Mouse (Mus musculus) heart, embryonic 12.5 days (tissue): ENCODE data around the gene Mb21d2. TPM values are rescaled to one million over a fixed set of nuclear protein-coding genes. Genes with fewer than 3 reads are reported as not detected.

Experiments used
- ATAC-seq: fragments of 200-750 bp; cut with Nextera tagmentation; 2 replicates; pipeline ENCODE4 v1.8.0; 2017; ENCODE audit warnings: moderate TSS enrichment, moderate library complexity; ENCODE audit not compliant: insufficient number of reproducible peaks, low FRiP score
- H3K27ac ChIP-seq: fragments of 300-500 bp; sonication (generic); 2 replicates; pipeline ENCODE4 v1.5.1; 2016; ENCODE audit warnings: mild to moderate bottlenecking, moderate library complexity; ENCODE audit not compliant: poor library complexity, severe bottlenecking
- H3K27me3 ChIP-seq: fragments of 300-500 bp; sonication (generic); replicated peaks from 2 replicates; pipeline ENCODE4 v1.6.1; 2016; ENCODE audit warnings: mild to moderate bottlenecking, moderate library complexity
- H3K36me3 ChIP-seq: fragments of 300-500 bp; sonication (generic); 2 replicates; pipeline ENCODE4 v1.6.1; 2016; ENCODE audit warnings: mild to moderate bottlenecking, moderate library complexity
- H3K4me1 ChIP-seq: fragments of 300-500 bp; sonication (generic); replicated peaks from 2 replicates; pipeline ENCODE4 v1.6.1; 2016; ENCODE audit warnings: mild to moderate bottlenecking
- H3K4me2 ChIP-seq: fragments of 300-500 bp; sonication (generic); 2 replicates; pipeline ENCODE4 v1.6.1; 2016; ENCODE audit warnings: mild to moderate bottlenecking, moderate library complexity
- H3K4me3 ChIP-seq: fragments of 300-500 bp; sonication (generic); 2 replicates; pipeline ENCODE4 v1.5.1; 2016; ENCODE audit warnings: mild to moderate bottlenecking
- H3K9ac ChIP-seq: fragments of 300-500 bp; sonication (generic); 2 replicates; pipeline ENCODE4 v1.6.1; 2016; ENCODE audit warnings: mild to moderate bottlenecking, moderate library complexity
- H3K9me3 ChIP-seq: fragments of 300-500 bp; sonication (generic); replicated peaks from 2 replicates; pipeline ENCODE4 v1.6.1; 2016; ENCODE audit warnings: mild to moderate bottlenecking, moderate library complexity
- WGBS: fragments of 180-500 bp; shearing (Covaris S2); methylation state at CpG from one replicate; pipeline ENCODE4 v1.1.7; 2016; 5-methylcytosine and 5-hydroxymethylcytosine counted together
- polyA plus RNA-seq: library from polyadenylated mRNA; unstranded; fragments of >200 nt; fragmentation: Nextera tagmentation; extraction: Ambion mirVana; gene quantifications from 2 replicates; pipeline ENCODE4 v1.2.1, GENCODE M21; 2016

Gene Mb21d2
- polyA plus RNA-seq, 1 experiment from 2014 or later, result 6.9 TPM

DNA sequence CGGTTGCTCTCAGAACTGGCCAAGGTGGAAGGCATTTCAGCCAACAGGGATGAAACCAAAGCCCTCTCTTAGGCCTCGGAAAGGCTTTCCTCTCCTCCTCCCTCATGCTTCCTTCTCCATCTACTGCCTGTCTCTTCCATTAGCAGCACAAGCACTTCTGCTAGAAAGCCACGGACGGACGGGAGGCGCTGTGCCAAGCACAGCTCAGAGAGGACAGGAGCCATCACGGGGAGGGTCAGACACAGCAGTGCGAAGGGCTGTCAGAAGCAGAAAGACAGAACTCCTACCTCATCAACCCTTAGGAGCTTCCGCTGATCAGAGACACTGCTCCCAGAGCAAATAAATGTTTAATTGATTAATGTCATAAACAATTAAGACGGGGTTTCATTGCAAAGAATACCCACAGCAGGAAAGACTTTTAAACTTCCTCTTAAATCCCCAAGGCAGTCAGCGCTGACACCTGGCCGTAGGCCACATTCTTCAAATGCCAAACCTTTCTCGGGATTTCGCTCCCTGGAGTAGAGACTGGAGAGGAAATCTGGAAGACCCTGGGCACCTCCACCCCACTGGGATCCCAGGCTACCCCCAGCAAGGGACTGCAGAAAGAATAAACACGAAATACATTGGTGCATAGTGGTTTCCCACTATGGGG is 30.8 kb downstream of the Mb21d2 start:
- 0 out of 2 replicates have a peak, but pooled peaks cover 4% of the 10 kb centered on the region for H3K36me3 ChIP-seq
- no peak; the same call in 1 of the 2 replicates for ATAC-seq
- H3K27ac ChIP-seq, result 0 out of 2 replicates have a peak overlapping the region, but pooled peaks have one; percentile 15
- no peaks in the 10 kb centered on the region for H3K27me3 ChIP-seq
- no peak overlapping the region for H3K9ac ChIP-seq
- no peak overlapping the region for H3K4me3 ChIP-seq
- peak overlapping the region; percentile 44 for H3K4me2 ChIP-seq
- WGBS, result 23% methylated on average over 15 of the region's 15 CpGs
- peaks cover 22% of the 10 kb centered on the region for H3K4me1 ChIP-seq
- 0 out of 2 replicates have a peak, but pooled peaks cover 4% of the 10 kb centered on the region for H3K9me3 ChIP-seq

DNA sequence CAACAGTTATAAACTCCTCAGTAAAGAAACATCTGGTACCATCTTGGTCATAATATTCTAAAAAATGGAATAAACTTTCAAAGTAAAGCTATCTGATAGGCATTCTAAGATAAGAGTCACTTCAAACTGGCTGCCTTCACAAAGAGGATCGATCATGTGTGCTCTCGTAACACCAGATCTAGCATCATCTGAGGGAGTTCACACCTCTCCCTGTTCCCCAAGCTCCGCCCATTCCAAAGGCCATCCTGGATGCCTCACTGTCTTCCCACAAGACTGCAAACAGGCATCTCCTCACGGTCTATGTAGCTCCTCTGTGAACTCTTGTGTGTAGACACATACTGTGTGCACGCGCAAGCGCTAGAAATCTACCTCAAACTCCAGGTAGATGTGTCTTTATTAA is 32.9 kb downstream of the Mb21d2 start:
- Histone ChIP-seq H3K9ac (no peak overlapping the region), H3K36me3 (no peaks in the 10 kb centered on the region), H3K27me3 (no peaks in the 10 kb centered on the region), H3K4me3 (no peak overlapping the region), H3K9me3 (0 out of 2 replicates have a peak, but pooled peaks cover 4% of the 10 kb centered on the region), H3K27ac (no peak overlapping the region), H3K4me1 (peaks cover 18% of the 10 kb centered on the region), H3K4me2 (no peak overlapping the region)
- ATAC-seq, result peak; percentile 20; the same call in 1 of the 2 replicates
- 94% methylated on average over 7 of the region's 7 CpGs for WGBS

DNA sequence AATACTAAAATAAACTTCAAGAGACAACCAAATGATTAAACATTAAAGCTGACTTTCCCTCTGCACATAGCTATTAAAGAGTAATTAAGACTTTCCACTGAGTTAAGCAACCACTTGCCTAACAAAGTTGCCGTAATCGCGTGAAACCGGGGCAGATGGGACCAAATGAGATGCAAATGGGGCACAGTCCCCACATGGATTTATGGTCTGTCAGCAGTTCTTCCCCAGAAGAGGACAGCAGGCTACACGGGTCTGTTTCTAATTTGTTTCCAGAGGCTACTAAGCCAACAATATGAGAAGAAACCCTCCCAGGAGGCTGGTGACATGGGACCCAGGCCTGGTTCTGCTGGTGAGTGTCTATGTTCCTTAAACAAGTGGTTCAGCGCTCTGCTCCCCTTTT is 34.6 kb downstream of the Mb21d2 start:
- 79% methylated on average over 6 of the region's 6 CpGs for WGBS
- no peak for ATAC-seq
- Histone ChIP-seq H3K9me3 (peaks cover 7% of the 10 kb centered on the region), H3K4me1 (peaks cover 31% of the 10 kb centered on the region), H3K27me3 (no peaks in the 10 kb centered on the region), H3K4me2 (no peak overlapping the region), H3K36me3 (peaks cover 2% of the 10 kb centered on the region), H3K9ac (no peak overlapping the region), H3K4me3 (no peak overlapping the region), H3K27ac (no peak overlapping the region)

DNA sequence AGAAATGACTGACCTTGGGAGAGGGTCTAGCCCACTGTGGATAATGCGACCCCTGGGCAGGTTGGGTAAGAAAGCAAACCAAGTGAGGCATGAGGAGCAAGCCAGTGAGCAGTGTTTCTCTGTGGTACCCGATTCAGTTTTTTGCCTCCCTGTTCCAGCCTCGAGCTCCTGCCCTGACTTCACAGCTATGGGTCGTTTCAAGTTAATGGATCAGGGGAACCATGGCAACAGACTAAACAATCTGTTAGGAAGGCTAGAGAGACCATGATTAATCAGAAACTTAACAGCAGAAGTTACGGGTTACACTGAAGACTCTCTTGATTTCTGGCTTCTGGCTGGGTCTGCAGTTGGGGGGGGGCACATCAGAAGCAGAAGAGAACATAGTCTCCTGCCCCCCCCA is 36.2 kb downstream of the Mb21d2 start:
- no peak for ATAC-seq
- 44% methylated on average over 5 of the region's 5 CpGs for WGBS
- no peak overlapping the region for H3K9ac ChIP-seq

DNA sequence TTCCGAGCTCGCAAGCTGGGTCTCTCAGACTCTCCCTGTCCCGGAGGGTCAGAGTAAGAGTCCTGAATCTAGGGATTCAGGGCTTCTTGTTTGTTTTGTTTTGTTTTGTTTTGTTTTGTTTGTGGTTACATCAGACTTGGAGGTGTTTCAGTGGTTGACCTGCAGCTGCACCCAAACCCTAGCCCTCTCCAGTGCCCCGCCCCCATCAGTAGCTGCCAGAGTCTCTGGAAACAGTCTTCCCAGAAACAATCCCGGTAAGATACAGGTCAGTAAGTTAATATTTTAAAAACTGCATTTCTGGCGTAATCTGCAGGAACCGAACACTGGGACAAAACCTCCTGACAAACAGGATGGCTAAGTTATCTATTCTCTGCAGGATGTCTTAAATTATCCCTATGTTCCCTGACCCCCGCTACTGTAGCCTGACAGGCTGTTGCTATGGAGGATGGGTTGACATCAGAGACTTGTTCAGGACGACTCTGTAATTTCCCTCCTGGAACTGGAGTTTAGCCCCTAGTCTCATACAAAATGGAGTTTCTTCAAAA is 43.2 kb downstream of the Mb21d2 start:
- no peak overlapping the region for H3K9ac ChIP-seq
- peaks cover 7% of the 10 kb centered on the region for H3K9me3 ChIP-seq
- 63% methylated on average over 9 of the region's 9 CpGs for WGBS
- no peak overlapping the region for H3K4me3 ChIP-seq
- H3K4me1 ChIP-seq, result peaks cover 60% of the 10 kb centered on the region
- H3K27me3 ChIP-seq, result no peaks in the 10 kb centered on the region
- no peak for ATAC-seq
- no peak overlapping the region for H3K27ac ChIP-seq
- no peak overlapping the region for H3K4me2 ChIP-seq
- peaks cover 6% of the 10 kb centered on the region for H3K36me3 ChIP-seq

More for the DNA sequence above, 36.2 kb downstream of the Mb21d2 start:
- Histone ChIP-seq H3K36me3 (peaks cover 6% of the 10 kb centered on the region), H3K27ac (no peak overlapping the region), H3K27me3 (no peaks in the 10 kb centered on the region), H3K4me1 (peaks cover 21% of the 10 kb centered on the region), H3K9me3 (peaks cover 11% of the 10 kb centered on the region), H3K4me3 (no peak overlapping the region), H3K4me2 (no peak overlapping the region)

GRCm38 (mm10) chr16:28885474-28885873 is 44.0 kb downstream of the Mb21d2 start:
- Histone ChIP-seq H3K27me3 (no peaks in the 10 kb centered on the region), H3K4me3 (no peak overlapping the region), H3K9ac (no peak overlapping the region), H3K4me2 (no peak overlapping the region), H3K9me3 (peaks cover 7% of the 10 kb centered on the region), H3K4me1 (peaks cover 60% of the 10 kb centered on the region), H3K27ac (no peak overlapping the region), H3K36me3 (peaks cover 6% of the 10 kb centered on the region)
- 73% methylated on average over 8 of the region's 8 CpGs for WGBS
- ATAC-seq, result no peak

DNA sequence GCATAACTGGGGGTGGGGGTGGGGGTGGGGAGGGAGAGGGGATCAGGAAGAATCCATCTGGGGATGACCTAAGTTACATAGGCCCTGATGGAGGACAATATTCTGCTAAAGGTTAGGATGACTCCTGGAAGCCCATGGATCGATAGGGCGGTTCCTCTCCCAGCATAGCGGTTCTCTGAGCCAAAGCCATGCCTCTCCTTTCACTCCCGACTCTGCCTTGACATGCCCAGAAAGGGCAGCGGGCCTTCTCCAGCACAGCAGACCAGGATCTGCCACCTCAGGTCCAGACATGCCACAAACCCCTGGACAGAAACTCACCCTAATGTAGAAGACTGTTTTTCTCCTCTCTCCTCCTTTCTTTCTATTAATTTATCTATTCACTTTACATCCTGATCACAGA is 44.8 kb downstream of the Mb21d2 start:
- H3K36me3 ChIP-seq, result peaks cover 2% of the 10 kb centered on the region
- no peak overlapping the region for H3K9ac ChIP-seq
- no peaks in the 10 kb centered on the region for H3K27me3 ChIP-seq
- H3K4me2 ChIP-seq, result no peak overlapping the region
- H3K27ac ChIP-seq, result no peak overlapping the region
- no peak for ATAC-seq
- H3K9me3 ChIP-seq, result peaks cover 2% of the 10 kb centered on the region
- H3K4me3 ChIP-seq, result no peak overlapping the region
- peaks cover 66% of the 10 kb centered on the region for H3K4me1 ChIP-seq
- WGBS, result 71% methylated on average over 5 of the region's 5 CpGs

DNA sequence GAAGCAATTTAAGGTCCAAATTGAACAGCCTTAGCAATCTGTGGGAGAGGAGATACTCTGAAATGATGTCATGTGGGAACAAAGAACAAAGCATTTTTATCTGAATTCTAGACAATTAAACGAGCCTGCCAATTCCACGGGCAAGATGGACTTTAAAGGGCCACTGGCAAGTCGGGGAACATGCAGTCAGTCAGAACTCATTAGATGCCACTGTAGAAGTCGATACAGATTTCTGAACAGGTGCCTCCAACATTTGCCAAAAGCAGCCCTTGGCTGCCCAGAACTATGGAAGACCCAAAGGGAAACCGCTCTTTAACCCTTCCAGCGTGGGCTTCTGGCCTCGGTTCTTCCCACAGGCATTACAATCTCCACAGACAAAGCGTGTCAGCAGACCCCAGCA is 45.8 kb downstream of the Mb21d2 start:
- no peaks in the 10 kb centered on the region for H3K36me3 ChIP-seq
- 62% methylated on average over 8 of the region's 8 CpGs for WGBS
- no peak for ATAC-seq
- H3K9ac ChIP-seq, result no peak overlapping the region
- H3K9me3 ChIP-seq, result no peaks in the 10 kb centered on the region
- peaks cover 74% of the 10 kb centered on the region for H3K4me1 ChIP-seq
- H3K4me3 ChIP-seq, result no peak overlapping the region
- H3K27ac ChIP-seq, result no peak overlapping the region
- no peak overlapping the region for H3K4me2 ChIP-seq
- H3K27me3 ChIP-seq, result no peaks in the 10 kb centered on the region

GRCm38 (mm10) chr16:28882687-28883428 is 46.6 kb downstream of the Mb21d2 start:
- peaks cover 72% of the 10 kb centered on the region for H3K4me1 ChIP-seq
- H3K4me2 ChIP-seq, result peak overlapping the region; percentile 22
- peak; percentile 71 for ATAC-seq
- 21% methylated on average over 21 of the region's 21 CpGs for WGBS
- H3K36me3 ChIP-seq, result no peaks in the 10 kb centered on the region
- no peaks in the 10 kb centered on the region for H3K9me3 ChIP-seq
- H3K9ac ChIP-seq, result no peak overlapping the region
- H3K4me3 ChIP-seq, result no peak overlapping the region
- no peaks in the 10 kb centered on the region for H3K27me3 ChIP-seq
- H3K27ac ChIP-seq, result peak overlapping the region; percentile 66; the same call in 1 of the 2 replicates

- H3K4me3 ChIP-seq, result no peak overlapping the region
- H3K36me3 ChIP-seq, result no peaks in the 10 kb centered on the region
- H3K9ac ChIP-seq, result no peak overlapping the region
- no peak overlapping the region for H3K27ac ChIP-seq
- H3K4me2 ChIP-seq, result peak overlapping the region; percentile 23
- ATAC-seq, result peak; percentile 51; the same call in 1 of the 2 replicates
- no peaks in the 10 kb centered on the region for H3K27me3 ChIP-seq
- H3K4me1 ChIP-seq, result peaks cover 75% of the 10 kb centered on the region
- WGBS, result 30% methylated on average over 8 of the region's 8 CpGs
- no peaks in the 10 kb centered on the region for H3K9me3 ChIP-seq
Measured at GRCm38 (mm10) chr16:28881787-28882186, 47.7 kb downstream of the Mb21d2 start.

- 29% methylated on average over 8 of the region's 8 CpGs for WGBS
Measured at GRCm38 (mm10) chr16:28880756-28881155, 48.7 kb downstream of the Mb21d2 start.

More at GRCm38 (mm10) chr16:28880756-28881155, 48.7 kb downstream of the Mb21d2 start:
- H3K4me3 ChIP-seq, result no peak overlapping the region
- ATAC-seq, result no peak
- peak overlapping the region; percentile 39 for H3K4me2 ChIP-seq
- no peaks in the 10 kb centered on the region for H3K27me3 ChIP-seq
- H3K4me1 ChIP-seq, result peaks cover 64% of the 10 kb centered on the region
- H3K36me3 ChIP-seq, result no peaks in the 10 kb centered on the region
- no peaks in the 10 kb centered on the region for H3K9me3 ChIP-seq
- no peak overlapping the region for H3K9ac ChIP-seq
- H3K27ac ChIP-seq, result no peak overlapping the region
